8 mouse cellular contexts compared by ENCODE assay signal in the genomic region with DNA sequence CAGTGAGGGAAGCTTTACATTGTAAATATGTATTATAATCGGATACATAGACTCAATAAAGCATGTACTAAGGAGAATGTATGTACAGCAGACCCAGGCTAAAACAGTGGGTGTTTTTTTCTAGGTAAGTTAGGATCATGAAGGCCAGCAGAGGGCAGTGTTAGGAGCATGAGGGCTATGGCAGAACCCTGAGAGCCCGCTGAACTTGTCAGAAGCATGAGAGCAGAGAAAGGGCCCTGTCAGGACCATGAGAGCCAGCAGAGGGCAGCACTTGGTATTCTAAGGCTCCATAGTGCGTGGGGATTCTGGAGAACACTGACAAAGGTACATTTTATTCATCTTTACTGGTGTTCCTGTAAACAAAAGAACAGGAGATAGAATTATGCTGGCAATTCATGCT. TPM values are rescaled to one million over a fixed set of nuclear protein-coding genes. Genes with fewer than 3 reads are reported as not detected.
DNase-seq lines count a peak whose midpoint lies in the region; ATAC-seq lines count a peak whose summit lies in the region.

No protein-coding gene starts in this region.

- DNase-seq in adipocyte (ENCODE audit: low spot score), result peak; percentile 97
- peak; percentile 97 for DNase-seq in embryo, embryonic 10 days (ENCODE audit: low spot score)
- DNase-seq in gastrocnemius, postnatal 10 days, result peak; percentile 92
- peak; percentile 75 to 96 for DNase-seq in left cerebral cortex, adult 9 months (ENCODE audit: low spot score in 2 of 2)
- DNase-seq in right cerebral cortex, postnatal 14 days, result peak; percentile 95
- peak; percentile 86 for DNase-seq in urinary bladder, postnatal 25 days (ENCODE audit: low spot score)

- ATAC-seq in inflammation-experienced regulatory T-cells, adult 6 months, result peak; percentile 82
- peak; percentile 78 for ATAC-seq in megakaryocyte-erythroid progenitor cell, adult 5-6 weeks (replicated peaks; ENCODE audit: low FRiP score, low TSS enrichment, poor library complexity, severe bottlenecking)

RNA-seq across cellular contexts. Expression of gene Ndufs1, which starts 4.4 kb away (rescaled TPM):
- 100 to 1,000 TPM; 280 to 329 TPM for total RNA-seq in gastrocnemius, postnatal 10 days (2021)
- 100 to 1,000 TPM; 101 to 116 (median 108) TPM for polyA plus RNA-seq in inflammation-experienced regulatory T-cells, adult 6 months (2017; shearing (Covaris generic))
- total RNA-seq in megakaryocyte-erythroid progenitor cell, adult 5-6 weeks (2014; fragmentation: Nextera tagmentation), result 147 and 151 TPM in 2 replicates
- 242 and 260 TPM in 2 replicates for total RNA-seq in megakaryocyte-erythroid progenitor cell, adult 5-6 weeks (2017)

RNA-seq across cellular contexts. Expression of gene Eef1b2, which starts 4.4 kb away (rescaled TPM):
- 100 to 1,000 TPM; 594 to 615 TPM for total RNA-seq in gastrocnemius, postnatal 10 days (2021)
- 1,000 to 10,000 TPM in 2 of 3 experiments, 100 to 1,000 TPM in 1; 826 to 1,123 (median 1,047) TPM for polyA plus RNA-seq in inflammation-experienced regulatory T-cells, adult 6 months (2017; shearing (Covaris generic))
- 1,764 and 1,902 TPM in 2 replicates for total RNA-seq in megakaryocyte-erythroid progenitor cell, adult 5-6 weeks (2014; fragmentation: Nextera tagmentation)
- 3,394 and 4,141 TPM in 2 replicates for total RNA-seq in megakaryocyte-erythroid progenitor cell, adult 5-6 weeks (2017)

RNA-seq across cellular contexts. Expression of gene Gpr1, which starts 33.3 kb away (rescaled TPM):
- total RNA-seq in gastrocnemius, postnatal 10 days (2021), result under 1 TPM; 0.29 to 0.59 TPM
- polyA plus RNA-seq in inflammation-experienced regulatory T-cells, adult 6 months (2017; shearing (Covaris generic)), result not detected
- not detected in 2 replicates for total RNA-seq in megakaryocyte-erythroid progenitor cell, adult 5-6 weeks (2014; fragmentation: Nextera tagmentation)
- total RNA-seq in megakaryocyte-erythroid progenitor cell, adult 5-6 weeks (2017), result not detected in 2 replicates

Comparison
In these comparisons a context has a peak if more than half of its experiments do, and no peak if none do; other contexts are left out.
1. Peak in every context shown above with its lines: DNase-seq and ATAC-seq.